Comparison of ENCODE assay signal across 9 mouse cellular contexts in the genomic region with DNA sequence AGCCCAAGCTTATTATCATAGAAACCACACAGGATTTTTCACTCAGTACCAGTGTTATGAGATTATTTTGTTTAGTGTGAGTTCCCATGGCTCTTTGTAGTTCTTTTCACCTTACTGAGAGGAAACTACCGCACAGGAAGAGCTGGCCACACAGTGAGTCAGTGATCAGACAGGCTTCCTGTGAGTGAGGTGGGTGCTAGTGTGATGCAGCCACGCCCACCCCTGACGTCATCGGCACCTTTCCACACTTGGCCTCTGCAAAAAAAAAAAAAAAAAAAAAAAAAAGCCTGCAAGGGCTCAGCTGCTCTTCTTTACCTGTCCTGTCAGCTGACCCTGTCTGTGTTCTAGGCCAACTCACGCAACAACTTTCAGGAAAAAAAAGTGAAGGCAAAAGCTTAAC. TPM values are rescaled to one million over a fixed set of nuclear protein-coding genes. Genes with fewer than 3 reads are reported as not detected.
DNase-seq lines count a peak whose midpoint lies in the region; ATAC-seq and TF ChIP-seq lines count a peak whose summit lies in the region.
"Had no signal": no experiment of that assay in that cellular context is flagged by ENCODE, and none has a peak within 500 bp of the region (broad histone marks: within the 10 kb centered on the region; RNA-seq: fewer than 3 reads in every experiment).

No protein-coding gene starts in this region.

- H3K4me3 ChIP-seq in kidney, embryonic 15.5 days (replicated peaks) = no peak overlapping the region
- no peak overlapping the region for H3K4me3 ChIP-seq in kidney, embryonic 16.5 days (ENCODE audit: low read length)
- H3K4me3 ChIP-seq in small intestine, adult 2 months (ENCODE audit: low read depth, low read length) = 0 out of 2 replicates have a peak overlapping the region, but pooled peaks have one; percentile 0
- no peak overlapping the region for H3K4me3 ChIP-seq in hindbrain, embryonic 10.5 days
- H3K4me3 ChIP-seq: limb, embryonic 12.5 days had no signal

- intact Hi-C loops in left cerebral cortex, postnatal 4 days (cut with DNase I) = no loop called here

- no peaks in the 10 kb centered on the region for H3K27me3 ChIP-seq in kidney, embryonic 15.5 days
- H3K27me3 ChIP-seq in kidney, embryonic 16.5 days (ENCODE audit: insufficient read depth, low read length) = no peaks in the 10 kb centered on the region
- H3K27me3 ChIP-seq in small intestine, adult 2 months (ENCODE audit: control insufficient read depth, insufficient read depth, low read length) = no peaks in the 10 kb centered on the region
- H3K27me3 ChIP-seq in hindbrain, embryonic 10.5 days (ENCODE audit: insufficient read depth, poor library complexity, severe bottlenecking) = no peaks in the 10 kb centered on the region
- H3K27me3 ChIP-seq: limb, embryonic 12.5 days had no signal

- TF ChIP-seq POLR2A in small intestine, adult 2 months (IDR thresholded peaks at IDR 0.05; ENCODE audit: low read depth, low read length) = no peak

- no peaks in the 10 kb centered on the region for H3K36me3 ChIP-seq in kidney, embryonic 15.5 days
- no peaks in the 10 kb centered on the region for H3K36me3 ChIP-seq in kidney, embryonic 16.5 days (ENCODE audit: insufficient read depth, low read length)
- H3K36me3 ChIP-seq in small intestine, adult 2 months (ENCODE audit: control insufficient read depth, insufficient read depth, low read length) = no peaks in the 10 kb centered on the region
- H3K36me3 ChIP-seq in hindbrain, embryonic 10.5 days = no peaks in the 10 kb centered on the region
- H3K36me3 ChIP-seq: limb, embryonic 12.5 days had no signal

- ATAC-seq in kidney, embryonic 15.5 days (replicated peaks; ENCODE audit: low FRiP score) = peak; percentile 56; the same call in 1 of the 2 replicates
- ATAC-seq in kidney, embryonic 16.5 days (ENCODE audit: low FRiP score, low TSS enrichment) = no peak

- WGBS in kidney, embryonic 15.5 days = 60% methylated on average over 5 of the region's 5 CpGs
- WGBS in kidney, embryonic 16.5 days = 54% methylated on average over 5 of the region's 5 CpGs
- WGBS in small intestine, adult 2 months = 6% methylated on average over 5 of the region's 5 CpGs
- WGBS in hindbrain, embryonic 10.5 days = 48% methylated on average over 5 of the region's 5 CpGs

- no peak overlapping the region for H3K9ac ChIP-seq in kidney, embryonic 15.5 days
- H3K9ac ChIP-seq in kidney, embryonic 16.5 days (replicated peaks; ENCODE audit: low read length) = no peak overlapping the region
- H3K9ac ChIP-seq: limb, embryonic 12.5 days had no signal

- no peak overlapping the region for H3K4me2 ChIP-seq in kidney, embryonic 15.5 days
- H3K4me2 ChIP-seq in kidney, embryonic 16.5 days (replicated peaks; ENCODE audit: low read depth, low read length) = no peak overlapping the region
- H3K4me2 ChIP-seq: limb, embryonic 12.5 days had no signal

- peak; percentile 81 for DNase-seq in c-Kit-positive CD71-positive TER-119-positive erythroid progenitor cells, embryonic 14.5 days (ENCODE audit: low spot score)
- DNase-seq in liver = peak; percentile 86
- no peak for DNase-seq in left cerebral cortex, postnatal 4 days
- no peak for DNase-seq in hindbrain, embryonic 10.5 days (ENCODE audit: low spot score)
- DNase-seq in gastrocnemius, adult 8-10 months (ENCODE audit: low spot score in 2 of 2) = no peak

- no peak overlapping the region for H3K27ac ChIP-seq in kidney, embryonic 15.5 days
- no peak overlapping the region for H3K27ac ChIP-seq in kidney, embryonic 16.5 days (ENCODE audit: low read length)
- H3K27ac ChIP-seq in small intestine, adult 2 months (ENCODE audit: insufficient read depth, low read depth, low read length) = peak overlapping the region; percentile 58; the same call in 1 of the 2 replicates
- H3K27ac ChIP-seq in hindbrain, embryonic 10.5 days = no peak overlapping the region
- H3K27ac ChIP-seq: limb, embryonic 12.5 days had no signal

- H3K4me1 ChIP-seq in kidney, embryonic 15.5 days = no peaks in the 10 kb centered on the region
- H3K4me1 ChIP-seq in kidney, embryonic 16.5 days (ENCODE audit: insufficient read depth, low read length) = no peaks in the 10 kb centered on the region
- H3K4me1 ChIP-seq in small intestine, adult 2 months (ENCODE audit: control insufficient read depth, insufficient read depth, insufficient read length, low read length) = peaks cover 4% of the 10 kb centered on the region
- no peaks in the 10 kb centered on the region for H3K4me1 ChIP-seq in hindbrain, embryonic 10.5 days (replicated peaks)
- H3K4me1 ChIP-seq: limb, embryonic 12.5 days had no signal

- no peak for TF ChIP-seq CTCF in small intestine, adult 2 months (IDR thresholded peaks at IDR 0.05; ENCODE audit: extremely low read depth, insufficient read length, insufficient replicate concordance, low read depth, low read length)

- no peaks in the 10 kb centered on the region for H3K9me3 ChIP-seq in kidney, embryonic 15.5 days (replicated peaks)
- H3K9me3 ChIP-seq in kidney, embryonic 16.5 days (ENCODE audit: low read length) = no peaks in the 10 kb centered on the region
- H3K9me3 ChIP-seq in hindbrain, embryonic 10.5 days = no peaks in the 10 kb centered on the region
- H3K9me3 ChIP-seq: limb, embryonic 12.5 days had no signal

RNA-seq across cellular contexts. Expression of a gene that starts 21.6 kb away (rescaled TPM):
- polyA plus RNA-seq in kidney, embryonic 15.5 days (2015; fragmentation: Nextera tagmentation; extraction: Ambion mirVana) = not detected in 2 replicates
- not detected in 2 replicates for polyA plus RNA-seq in kidney, embryonic 16.5 days (2015; fragmentation: Nextera tagmentation; extraction: Ambion mirVana)
- polyA plus RNA-seq in small intestine, adult 2 months (2012; rRNA removed) = 0.22 and 0.33 TPM in 2 replicates
- total RNA-seq in left cerebral cortex, postnatal 4 days (2021) = 1 to 10 TPM in 1 of 2 experiments, under 1 TPM in 1; 0.44 to 1.3 TPM
- not detected in 2 replicates for polyA plus RNA-seq in hindbrain, embryonic 10.5 days (2016; fragmentation: Nextera tagmentation; extraction: Ambion mirVana)
- total RNA-seq in gastrocnemius, adult 8-10 months (2022) = not detected
- polyA plus RNA-seq: limb, embryonic 12.5 days had no signal

Comparison
In these comparisons a context has a peak if more than half of its experiments do, and no peak if none do; other contexts are left out.
1. DNase-seq: peak in c-Kit-positive CD71-positive TER-119-positive erythroid progenitor cells, embryonic 14.5 days (single experiment) and liver (single experiment); none in left cerebral cortex, postnatal 4 days (single experiment), hindbrain, embryonic 10.5 days (single experiment) and gastrocnemius, adult 8-10 months (0 of 2).